Mouse (Mus musculus) midbrain, embryonic 14.5 days (tissue): ENCODE measurements around the gene Eri2. TPM values are rescaled to one million over a fixed set of nuclear protein-coding genes. Genes with fewer than 3 reads are reported as not detected.

Experiments
- ATAC-seq: fragments of 200-750 bp; cut with Nextera tagmentation; 2 replicates; pipeline ENCODE4 v1.8.0; 2017; ENCODE audit warnings: moderate number of reproducible peaks, moderate library complexity; ENCODE audit not compliant: low FRiP score, low TSS enrichment
- DNase-seq: peaks from one replicate; pipeline ENCODE4 v3.0.0-alpha.2; 2015
- H3K27ac ChIP-seq: fragments of 300-500 bp; sonication (generic); replicated peaks from 2 replicates; pipeline ENCODE4 v1.5.1; 2014; ENCODE audit warnings: mild to moderate bottlenecking, low read depth, low read length, moderate library complexity
- H3K27me3 ChIP-seq: fragments of 300-500 bp; sonication (generic); 2 replicates; pipeline ENCODE4 v1.6.1; 2014; ENCODE audit warnings: low read length, control low read depth, mixed read lengths; ENCODE audit not compliant: control insufficient read depth, insufficient read depth
- H3K36me3 ChIP-seq: fragments of 300-500 bp; sonication (generic); 2 replicates; pipeline ENCODE4 v1.6.1; 2014; ENCODE audit warnings: low read length, control low read depth; ENCODE audit not compliant: control insufficient read depth, insufficient read depth
- H3K4me1 ChIP-seq: fragments of 300-500 bp; sonication (generic); 2 replicates; pipeline ENCODE4 v1.6.1; 2014; ENCODE audit warnings: mild to moderate bottlenecking, antibody characterized with exemption, low read length, control low read depth; ENCODE audit not compliant: control insufficient read depth, insufficient read depth
- H3K4me2 ChIP-seq: fragments of 300-500 bp; sonication (generic); 2 replicates; pipeline ENCODE4 v1.6.1; 2014; ENCODE audit warnings: mild to moderate bottlenecking, low read length, moderate library complexity
- H3K4me3 ChIP-seq: fragments of 300-500 bp; sonication (generic); replicated peaks from 2 replicates; pipeline ENCODE4 v1.5.1; 2014; ENCODE audit warnings: low read depth, low read length
- H3K9ac ChIP-seq: fragments of 300-500 bp; sonication (generic); replicated peaks from 2 replicates; pipeline ENCODE4 v1.6.1; 2014; ENCODE audit warnings: mild to moderate bottlenecking, low read length, moderate library complexity
- H3K9me3 ChIP-seq: fragments of 300-500 bp; sonication (generic); 2 replicates; pipeline ENCODE4 v1.6.1; 2016; ENCODE audit warnings: low read length, control low read depth, mixed read lengths; ENCODE audit not compliant: control insufficient read depth
- WGBS: fragments of 180-500 bp; shearing (Covaris S2); extraction: QIAGEN DNeasy Blood & Tissue Kit; methylation state at CpG from one replicate; pipeline ENCODE4 v1.1.7; 2014; 5-methylcytosine and 5-hydroxymethylcytosine counted together
- polyA plus RNA-seq: library from polyadenylated mRNA; unstranded; fragments of >200 nt; fragmentation: Nextera tagmentation; extraction: Ambion mirVana; gene quantifications from 2 replicates; pipeline ENCODE4 v1.2.1, GENCODE M21; 2014

The Eri2 gene
- polyA plus RNA-seq, 1 experiment from 2014 or later: 25.5 TPM

- Histone ChIP-seq H3K36me3 (peaks cover 9% of the 10 kb centered on the region; the same call in 1 of the 2 replicates), H3K27me3 (no peaks in the 10 kb centered on the region), H3K4me3 (0 out of 2 replicates have a peak overlapping the region, but pooled peaks have one; percentile 5), H3K4me2 (peak overlapping the region; percentile 39), H3K9me3 (no peaks in the 10 kb centered on the region), H3K27ac (no peak overlapping the region), H3K4me1 (peaks cover 5% of the 10 kb centered on the region; the same call in 1 of the 2 replicates), H3K9ac (no peak overlapping the region; the same call in 1 of the 2 replicates)
- no peak for DNase-seq
- no peak for ATAC-seq
These were observed 1.5 kb upstream of the Eri2 start for GRCm38 (mm10) chr7:119795311-119795710.

GRCm38 (mm10) chr7:119794251-119794638, 387 bp upstream of the Eri2 start:
- DNase-seq: no peak
- Histone ChIP-seq H3K9ac (peak overlapping the region; percentile 79), H3K4me1 (peaks cover 5% of the 10 kb centered on the region; the same call in 1 of the 2 replicates), H3K36me3 (peaks cover 17% of the 10 kb centered on the region), H3K4me2 (peak overlapping the region; percentile 84), H3K27me3 (no peaks in the 10 kb centered on the region), H3K9me3 (no peaks in the 10 kb centered on the region), H3K27ac (0 out of 2 replicates have a peak overlapping the region, but pooled peaks have one; percentile 64), H3K4me3 (peak overlapping the region; percentile 69)
- 0 out of 2 replicates have a peak, but pooled peaks have one; percentile 25 for ATAC-seq
- WGBS: under 1% methylated on average over 21 of the region's 21 CpGs

GRCm38 (mm10) chr7:119789024-119789423, 4.8 kb downstream of the Eri2 start:
- Histone ChIP-seq H3K4me3 (no peak overlapping the region), H3K9me3 (no peaks in the 10 kb centered on the region), H3K27ac (no peak overlapping the region), H3K9ac (no peak overlapping the region), H3K36me3 (peaks cover 54% of the 10 kb centered on the region), H3K4me2 (no peak overlapping the region), H3K4me1 (peaks cover 5% of the 10 kb centered on the region; the same call in 1 of the 2 replicates), H3K27me3 (no peaks in the 10 kb centered on the region)
- no peak for DNase-seq
- no peak for ATAC-seq
- WGBS: 90% methylated on average over 3 of the region's 3 CpGs

GRCm38 (mm10) chr7:119784908-119785307, 8.9 kb downstream of the Eri2 start:
- Histone ChIP-seq H3K4me2 (no peak overlapping the region), H3K27me3 (no peaks in the 10 kb centered on the region), H3K27ac (no peak overlapping the region), H3K4me1 (no peaks in the 10 kb centered on the region), H3K9ac (no peak overlapping the region), H3K4me3 (no peak overlapping the region), H3K36me3 (peaks cover 61% of the 10 kb centered on the region), H3K9me3 (no peaks in the 10 kb centered on the region)
- WGBS: 94% methylated on average over 5 of the region's 5 CpGs
- DNase-seq: no peak
- ATAC-seq: no peak

- H3K4me3 ChIP-seq: no peak overlapping the region
- DNase-seq (no peak), ATAC-seq (no peak)
- no peaks in the 10 kb centered on the region for H3K9me3 ChIP-seq
- 95% methylated on average over 2 of the region's 2 CpGs for WGBS
- no peak overlapping the region for H3K27ac ChIP-seq
- H3K4me2 ChIP-seq: no peak overlapping the region
- H3K27me3 ChIP-seq: no peaks in the 10 kb centered on the region
- no peaks in the 10 kb centered on the region for H3K4me1 ChIP-seq
- peaks cover 49% of the 10 kb centered on the region for H3K36me3 ChIP-seq
- no peak overlapping the region for H3K9ac ChIP-seq
These were observed 10.4 kb downstream of the Eri2 start for GRCm38 (mm10) chr7:119783453-119783852.

GRCm38 (mm10) chr7:119769895-119770294, 24.0 kb downstream of the Eri2 start:
- Histone ChIP-seq H3K4me3 (no peak overlapping the region), H3K27ac (no peak overlapping the region), H3K36me3 (no peaks in the 10 kb centered on the region), H3K4me2 (no peak overlapping the region), H3K9ac (no peak overlapping the region), H3K9me3 (no peaks in the 10 kb centered on the region), H3K27me3 (no peaks in the 10 kb centered on the region), H3K4me1 (no peaks in the 10 kb centered on the region)
- DNase-seq: no peak
- WGBS: 95% methylated on average over 8 of the region's 8 CpGs
- no peak for ATAC-seq

- 89% methylated on average over 6 of the region's 6 CpGs for WGBS
- no peaks in the 10 kb centered on the region for H3K4me1 ChIP-seq
- no peaks in the 10 kb centered on the region for H3K9me3 ChIP-seq
- no peak overlapping the region for H3K27ac ChIP-seq
- no peak overlapping the region for H3K4me3 ChIP-seq
- H3K36me3 ChIP-seq: no peaks in the 10 kb centered on the region
- H3K4me2 ChIP-seq: no peak overlapping the region
- ATAC-seq: no peak
- no peak overlapping the region for H3K9ac ChIP-seq
- DNase-seq: no peak
- H3K27me3 ChIP-seq: no peaks in the 10 kb centered on the region
These were observed 26.9 kb downstream of the Eri2 start for GRCm38 (mm10) chr7:119766996-119767395.

GRCm38 (mm10) chr7:119764377-119764776, 29.5 kb downstream of the Eri2 start:
- H3K4me3 ChIP-seq: no peak overlapping the region
- DNase-seq (no peak), ATAC-seq (no peak)
- H3K27ac ChIP-seq: no peak overlapping the region
- no peaks in the 10 kb centered on the region for H3K9me3 ChIP-seq
- WGBS: 96% methylated on average over 3 of the region's 3 CpGs
- H3K4me1 ChIP-seq: no peaks in the 10 kb centered on the region
- no peak overlapping the region for H3K4me2 ChIP-seq
- H3K27me3 ChIP-seq: no peaks in the 10 kb centered on the region
- no peaks in the 10 kb centered on the region for H3K36me3 ChIP-seq
- no peak overlapping the region for H3K9ac ChIP-seq

GRCm38 (mm10) chr7:119762166-119762697, 31.6 kb downstream of the Eri2 start:
- ATAC-seq: no peak

More at GRCm38 (mm10) chr7:119762166-119762697, 31.6 kb downstream of the Eri2 start:
- H3K36me3 ChIP-seq: no peaks in the 10 kb centered on the region
- no peak overlapping the region for H3K9ac ChIP-seq
- H3K4me2 ChIP-seq: no peak overlapping the region
- DNase-seq: no peak
- no peak overlapping the region for H3K4me3 ChIP-seq
- H3K9me3 ChIP-seq: no peaks in the 10 kb centered on the region
- H3K4me1 ChIP-seq: no peaks in the 10 kb centered on the region
- WGBS: 73% methylated on average over 4 of the region's 4 CpGs
- H3K27ac ChIP-seq: no peak overlapping the region
- no peaks in the 10 kb centered on the region for H3K27me3 ChIP-seq
